Mouse (Mus musculus) gastrocnemius, adult 8-10 months (tissue): ENCODE results near the gene Cdc123. TPM values are rescaled to one million over a fixed set of nuclear protein-coding genes. Genes with fewer than 3 reads are reported as not detected.

Experiments used
- total RNA-seq, 4 experiments: library from RNA; stranded (reverse); gene quantifications; 2 replicates each; pipeline ENCODE4 v1.2.4; 2022

Gene Cdc123
- total RNA-seq, 4 experiments from 2014 or later: 87.0 to 94.2 (median 90.6) TPM

Other genes with a start within 250 kb of the Cdc123 start
- gene Camk1d, start 130.6 kb downstream of the Cdc123 start, total RNA-seq: 1 to 10 TPM in 3 of 4 experiments, under 1 TPM in 1; 0.51 to 1.3 (median 1.1) TPM
- 1 to 10 TPM; 2.5 to 3.4 (median 2.9) TPM for gene Nudt5, start 145 bp downstream of the Cdc123 start, total RNA-seq
- gene Gm13199, start 17.8 kb upstream of the Cdc123 start, total RNA-seq: not detected
- 10 to 100 TPM; 30.9 to 34.1 (median 33.6) TPM for gene Sec61a2, start 50.3 kb upstream of the Cdc123 start, total RNA-seq
- gene Dhtkd1, start 97.6 kb upstream of the Cdc123 start, total RNA-seq: 1 to 10 TPM; 1.2 to 4.9 (median 3.1) TPM
- 10 to 100 TPM; 26.7 to 39.3 (median 31.9) TPM for gene Upf2, start 106.3 kb upstream of the Cdc123 start, total RNA-seq